21 mouse cellular contexts compared by ENCODE assay signal in genomic region chr9:67165486-67165885, GRCm38 (mm10).
DNase-seq lines count a peak whose midpoint lies in the region.
"Had no signal": no experiment of that assay in that cellular context is flagged by ENCODE, and none has a peak within 500 bp of the region (broad histone marks: within the 10 kb centered on the region; RNA-seq: fewer than 3 reads in every experiment).

No protein-coding gene starts in this region.

- peak; percentile 56 for DNase-seq in 3134 (ENCODE audit: extremely low read depth, insufficient read length, low spot score)
- peak; percentile 32 for DNase-seq in 416B (ENCODE audit: low read depth)
- peak; percentile 75 for DNase-seq in MN1 (ENCODE audit: low spot score)
- peak; percentile 1 to 16 for DNase-seq in natural killer cell, adult 2 months (ENCODE audit: low spot score in 2 of 2)
- DNase-seq in heart, postnatal 4 days, result no peak
- DNase-seq in retina, embryonic 14.5 days (ENCODE audit: low spot score), result no peak
- no peak for DNase-seq in adrenal gland, adult (ENCODE audit: inconsistent age in 2 of 2, low spot score in 1 of 2)
- no peak for DNase-seq in lung, postnatal 36 days
- DNase-seq: adrenal gland, adult 2 months; adrenal gland, adult 8-10 months; adrenal gland, postnatal 10 days; adrenal gland, postnatal 14 days; adrenal gland, postnatal 25 days; adrenal gland, postnatal 36 days; B cell, adult 2 months; cerebellum, adult 11 months; cerebellum, adult 11-12 months; cerebellum, adult 18-20 months; cerebellum, adult 2 months; cerebellum, adult 8-10 months; cerebellum, adult 9-10 months had no signal

Comparison
In these comparisons a context has a peak if more than half of its experiments do, and no peak if none do; other contexts are left out.
1. DNase-seq: peak in 3134 (single experiment), 416B (single experiment), MN1 (single experiment) and natural killer cell, adult 2 months (2 of 2); none in heart, postnatal 4 days (single experiment), retina, embryonic 14.5 days (single experiment), adrenal gland, adult (0 of 2) and lung, postnatal 36 days (single experiment).